Mouse (Mus musculus) limb, embryonic 14.5 days (tissue): ENCODE data around the gene Efhd2. TPM values are rescaled to one million over a fixed set of nuclear protein-coding genes. Genes with fewer than 3 reads are reported as not detected.
A peak's percentile ranks its signal among the peaks of the same experiment; 100 is the strongest.

ENCODE experiments used
- ATAC-seq: fragments of 200-750 bp; cut with Nextera tagmentation; 2 replicates; pipeline ENCODE4 v1.8.0; 2017; ENCODE audit warnings: low read depth, moderate number of reproducible peaks, moderate TSS enrichment; ENCODE audit not compliant: low FRiP score
- DNase-seq: peaks from one replicate; pipeline ENCODE4 v3.0.0-alpha.2; 2015; ENCODE audit warnings: low spot score
- H3K27ac ChIP-seq: fragments of 300-500 bp; sonication (generic); replicated peaks from 2 replicates; pipeline ENCODE4 v1.5.1; 2014; ENCODE audit warnings: low read depth, mild to moderate bottlenecking, low read length, moderate library complexity, mixed read lengths
- H3K27me3 ChIP-seq: fragments of 300-500 bp; sonication (generic); 2 replicates; pipeline ENCODE4 v1.6.1; 2014; ENCODE audit warnings: low read length, mixed read lengths; ENCODE audit not compliant: control insufficient read depth, insufficient read depth
- H3K36me3 ChIP-seq: fragments of 300-500 bp; sonication (generic); 2 replicates; pipeline ENCODE4 v1.6.1; 2014; ENCODE audit warnings: mild to moderate bottlenecking, low read length, moderate library complexity, mixed read lengths; ENCODE audit not compliant: control insufficient read depth, insufficient read depth
- H3K4me1 ChIP-seq: fragments of 300-500 bp; sonication (generic); 2 replicates; pipeline ENCODE4 v1.6.1; 2014; ENCODE audit warnings: antibody characterized with exemption, low read length, mixed read lengths; ENCODE audit not compliant: control insufficient read depth, insufficient read depth
- H3K4me2 ChIP-seq: fragments of 300-500 bp; sonication (generic); replicated peaks from 2 replicates; pipeline ENCODE4 v1.6.1; 2014; ENCODE audit warnings: low read depth, mild to moderate bottlenecking, low read length, moderate library complexity; ENCODE audit not compliant: severe bottlenecking
- H3K4me3 ChIP-seq: fragments of 300-500 bp; sonication (generic); replicated peaks from 2 replicates; pipeline ENCODE4 v1.5.1; 2014; ENCODE audit warnings: low read length
- H3K9ac ChIP-seq: fragments of 300-500 bp; sonication (generic); 2 replicates; pipeline ENCODE4 v1.6.1; 2014; ENCODE audit warnings: mild to moderate bottlenecking, low read depth, low read length, moderate library complexity; ENCODE audit not compliant: severe bottlenecking
- H3K9me3 ChIP-seq: fragments of 300-500 bp; sonication (generic); 2 replicates; pipeline ENCODE4 v1.6.1; 2016; ENCODE audit warnings: low read length; ENCODE audit not compliant: control insufficient read depth
- POLR2A ChIP-seq: fragments of 200-500 bp; IDR thresholded peaks from 2 replicates; pipeline ENCODE4 v1.8.0; 2012; ENCODE audit warnings: inconsistent platforms, mild to moderate bottlenecking, moderate library complexity, borderline replicate concordance; ENCODE audit not compliant: insufficient read depth, insufficient read length; ENCODE audit errors: extremely low read depth
- WGBS: fragments of 180-500 bp; shearing (Covaris S2); extraction: QIAGEN DNeasy Blood & Tissue Kit; methylation state at CpG from one replicate; pipeline ENCODE4 v1.1.7; 2014; 5-methylcytosine and 5-hydroxymethylcytosine counted together
- polyA plus RNA-seq, 2 experiments: library from polyadenylated mRNA; depleted of rRNA in 1 of 2; stranded (reverse) in 1 of 2; unstranded in 1 of 2; fragments of >200 nt; fragmentation: Nextera tagmentation in 1 of 2; extraction: Ambion mirVana in 1 of 2; gene quantifications; 2 replicates each; pipeline versions ENCODE4 v1.2.1 to v1.2.3; 2012 to 2014

Efhd2 gene
- polyA plus RNA-seq (2012; rRNA removed) (57.8 and 71.4 TPM in 2 replicates), polyA plus RNA-seq (2014; fragmentation: Nextera tagmentation; extraction: Ambion mirVana) (45.7 and 49.8 TPM in 2 replicates)

- Histone ChIP-seq H3K27me3 (no peaks in the 10 kb centered on the region), H3K27ac (no peak within 1 kb of the TSS), H3K4me2 (peak within 1 kb of the TSS; percentile 75), H3K36me3 (0 out of 2 replicates have a peak, but pooled peaks cover 10% of the 10 kb centered on the region), H3K9ac (peak within 1 kb of the TSS; percentile 76), H3K9me3 (no peaks in the 10 kb centered on the region), H3K4me1 (peaks cover 25% of the 10 kb centered on the region), H3K4me3 (peak within 1 kb of the TSS; percentile 84)
- peak; percentile 70; the same call in 1 of the 2 replicates for TF ChIP-seq POLR2A
- ATAC-seq = peak; percentile 89
- under 1% methylated on average over 59 of the region's 73 CpGs for WGBS
- peak; percentile 78 for DNase-seq
Measured at GRCm38 (mm10) chr4:141874601-141875460, at the start of gene Efhd2. Gene Efhd2 (minus strand): TSS chr4:141874920.

GRCm38 (mm10) chr4:141923961-141924360 lies 49.2 kb upstream of the Efhd2 start:
- Histone ChIP-seq H3K4me2 (no peak overlapping the region), H3K27me3 (no peaks in the 10 kb centered on the region), H3K36me3 (no peaks in the 10 kb centered on the region), H3K9ac (no peak overlapping the region), H3K4me3 (no peak overlapping the region), H3K27ac (no peak overlapping the region), H3K9me3 (no peaks in the 10 kb centered on the region), H3K4me1 (peaks cover 4% of the 10 kb centered on the region; the same call in 1 of the 2 replicates)
- no peak for TF ChIP-seq POLR2A
- ATAC-seq (no peak), DNase-seq (no peak)
- WGBS = 90% methylated on average over 11 of the region's 11 CpGs

- Histone ChIP-seq H3K4me3 (no peak overlapping the region), H3K9ac (no peak overlapping the region), H3K4me1 (no peaks in the 10 kb centered on the region), H3K36me3 (no peaks in the 10 kb centered on the region), H3K9me3 (no peaks in the 10 kb centered on the region), H3K27ac (no peak overlapping the region), H3K4me2 (no peak overlapping the region), H3K27me3 (no peaks in the 10 kb centered on the region)
- 77% methylated on average over 10 of the region's 10 CpGs for WGBS
- TF ChIP-seq POLR2A = no peak
- DNase-seq (no peak), ATAC-seq (no peak)
Measured at GRCm38 (mm10) chr4:141920391-141920790, 45.7 kb upstream of the Efhd2 start.

- no peak for ATAC-seq
Measured at GRCm38 (mm10) chr4:141917735-141918419, 43.2 kb upstream of the Efhd2 start.

GRCm38 (mm10) chr4:141914040-141914439 lies 39.3 kb upstream of the Efhd2 start:
- H3K27me3 ChIP-seq = no peaks in the 10 kb centered on the region
- DNase-seq = no peak
- H3K36me3 ChIP-seq = no peaks in the 10 kb centered on the region
- no peak overlapping the region for H3K27ac ChIP-seq
- no peak for TF ChIP-seq POLR2A
- H3K9me3 ChIP-seq = no peaks in the 10 kb centered on the region
- no peak overlapping the region for H3K4me2 ChIP-seq
- no peak overlapping the region for H3K9ac ChIP-seq
- ATAC-seq = no peak
- 32% methylated on average over 7 of the region's 7 CpGs for WGBS
- no peak overlapping the region for H3K4me3 ChIP-seq
- 0 out of 2 replicates have a peak, but pooled peaks cover 3% of the 10 kb centered on the region for H3K4me1 ChIP-seq

More at GRCm38 (mm10) chr4:141917735-141918419, 43.2 kb upstream of the Efhd2 start:
- 0 out of 2 replicates have a peak, but pooled peaks cover 3% of the 10 kb centered on the region for H3K4me1 ChIP-seq
- H3K27ac ChIP-seq = no peak overlapping the region
- WGBS = 48% methylated on average over 7 of the region's 7 CpGs
- H3K4me2 ChIP-seq = no peak overlapping the region
- H3K9ac ChIP-seq = no peak overlapping the region
- no peaks in the 10 kb centered on the region for H3K27me3 ChIP-seq
- no peaks in the 10 kb centered on the region for H3K36me3 ChIP-seq
- H3K9me3 ChIP-seq = no peaks in the 10 kb centered on the region
- no peak for TF ChIP-seq POLR2A
- DNase-seq = no peak
- no peak overlapping the region for H3K4me3 ChIP-seq
